In the genomic region with DNA sequence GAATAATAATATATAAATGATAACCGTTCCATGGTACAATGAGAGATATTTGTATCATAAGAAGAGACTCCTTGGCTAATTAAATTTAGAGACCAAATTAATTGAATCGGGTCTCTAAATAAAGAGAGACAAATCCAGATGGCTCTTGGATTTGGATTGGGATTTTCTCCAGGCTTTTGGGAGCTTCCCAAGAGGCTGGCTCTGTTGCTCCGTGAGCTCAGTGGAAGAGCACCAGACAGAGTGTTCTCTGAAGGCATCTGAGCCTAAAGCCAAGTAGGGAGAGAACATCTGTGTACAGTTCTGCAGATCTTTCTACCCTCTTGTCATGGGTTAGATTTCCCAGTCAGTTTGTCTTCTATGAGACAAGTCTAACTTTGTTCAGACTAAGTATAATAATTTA, we compare ENCODE assay signal across 21 mouse cellular contexts.
DNase-seq lines count a peak whose midpoint lies in the region; ATAC-seq lines count a peak whose summit lies in the region.
"Had no signal": no experiment of that assay in that cellular context is flagged by ENCODE, and none has a peak within 500 bp of the region (broad histone marks: within the 10 kb centered on the region; RNA-seq: fewer than 3 reads in every experiment).

No protein-coding gene starts in this region.

- no peak for DNase-seq in cerebellum, postnatal 4 days (ENCODE audit: low spot score in 2 of 2)
- peak; percentile 25 to 55 for DNase-seq in layer of hippocampus, adult 18-20 months (ENCODE audit: low spot score in 2 of 2)
- DNase-seq in layer of hippocampus, adult 9-10 months (ENCODE audit: low spot score), result no peak
- DNase-seq in cerebellum, adult 9-11 months, result peak; percentile 68
- peak; percentile 36 to 40 for DNase-seq in layer of hippocampus, postnatal 10 days (ENCODE audit: low spot score in 2 of 2)
- DNase-seq in left cerebral cortex, adult 18-20 months (ENCODE audit: low spot score in 2 of 2), result no peak
- DNase-seq: adrenal gland, postnatal 14 days; gastrocnemius, postnatal 36 days; heart, postnatal 10 days; kidney, adult 8-10 months; kidney, postnatal 14 days; liver, postnatal 0 days; right cerebral cortex, postnatal 14 days; spleen, adult 18-20 months had no signal

- peak; percentile 93 for ATAC-seq in cerebellum, adult (ENCODE audit: insufficient number of reproducible peaks, low FRiP score, low TSS enrichment)
- ATAC-seq in erythroid progenitor cell, adult 5-6 weeks (replicated peaks; ENCODE audit: low FRiP score, poor library complexity, severe bottlenecking), result no peak
- ATAC-seq: activated CD4-positive, CD25-positive, alpha-beta regulatory T cell, adult 4 months; hindbrain, embryonic 16.5 days; intestine, embryonic 15.5 days; liver, postnatal 0 days; lung, postnatal 0 days; midbrain, embryonic 15.5 days had no signal

Comparison
In these comparisons a context has a peak if more than half of its experiments do, and no peak if none do; other contexts are left out.
1. DNase-seq: peak in layer of hippocampus, adult 18-20 months (2 of 2), cerebellum, adult 9-11 months (single experiment) and layer of hippocampus, postnatal 10 days (2 of 2); none in cerebellum, postnatal 4 days (0 of 2), layer of hippocampus, adult 9-10 months (single experiment) and left cerebral cortex, adult 18-20 months (0 of 2).